Mouse (Mus musculus): ENCODE measurements around the gene Stab1.

- TF ChIP-seq CHD2 (IDR thresholded peaks at IDR 0.05; ENCODE audit: low read depth, low read length) (no peak), ZC3H11A (IDR thresholded peaks at IDR 0.05; ENCODE audit: borderline replicate concordance, low read depth, low read length) (no peak)
Observed at GRCm38 (mm10) chr14:31186656-31187055, 18.2 kb upstream of the Stab1 start.

All from ES-E14 (cell line).